Mouse (Mus musculus) embryonic fibroblast, embryonic 13.5 days (primary cell): ENCODE measurements at regions not wholly inside any gene's neighbourhood (a gene's known extent, or its start where the extent isn't known, plus 50 kb on each side); places are given as distances from the start of the nearest gene placed in this dataset.

ENCODE experiments used
- H3K27ac ChIP-seq: 2 replicates; pipeline ENCODE4 v1.5.1; 2012; ENCODE audit warnings: low read length, control low read depth, inconsistent platforms; ENCODE audit not compliant: insufficient read depth
- H3K4me1 ChIP-seq: 2 replicates; pipeline ENCODE4 v1.6.1; 2011; ENCODE audit warnings: low read length; ENCODE audit not compliant: control insufficient read depth, insufficient read depth
- H3K4me3 ChIP-seq: 2 replicates; pipeline ENCODE4 v1.5.1; 2011; ENCODE audit warnings: mild to moderate bottlenecking, control low read depth, low read length; ENCODE audit not compliant: insufficient read depth
- CTCF ChIP-seq: IDR thresholded peaks from 2 replicates; pipeline ENCODE4 v1.5.1; 2011; ENCODE audit warnings: mild to moderate bottlenecking, control low read depth, low read length, moderate library complexity, borderline replicate concordance; ENCODE audit not compliant: insufficient read depth
- POLR2A ChIP-seq: IDR thresholded peaks from 2 replicates; pipeline ENCODE4 v1.6.1; 2011; ENCODE audit warnings: low read depth, mild to moderate bottlenecking, control low read depth, low read length, moderate library complexity

DNA sequence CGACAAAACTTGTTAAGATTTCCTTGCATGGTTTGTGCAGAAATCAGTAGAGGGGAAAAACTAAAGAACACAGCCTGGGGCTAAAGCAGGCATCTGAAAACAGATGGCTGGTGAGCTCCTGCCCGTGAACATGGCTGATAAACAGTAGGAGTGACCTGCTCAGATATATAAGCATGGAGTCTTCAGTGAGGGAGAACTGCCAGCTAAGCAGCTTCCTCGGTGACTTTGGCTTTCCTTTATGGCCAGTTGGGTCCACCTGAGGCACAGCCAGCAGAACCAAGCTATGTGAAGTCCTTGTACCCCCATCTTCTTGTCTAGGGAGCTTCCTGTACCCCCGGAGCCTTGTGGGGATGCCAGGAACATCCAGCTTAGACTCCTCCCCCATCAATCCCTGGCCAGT is 139.8 kb upstream of the Gm10295 start:
- H3K27ac ChIP-seq = no peak overlapping the region
- no peaks in the 10 kb centered on the region for H3K4me1 ChIP-seq
- no peak overlapping the region for H3K4me3 ChIP-seq
- TF ChIP-seq CTCF = no peak
- no peak for TF ChIP-seq POLR2A

DNA sequence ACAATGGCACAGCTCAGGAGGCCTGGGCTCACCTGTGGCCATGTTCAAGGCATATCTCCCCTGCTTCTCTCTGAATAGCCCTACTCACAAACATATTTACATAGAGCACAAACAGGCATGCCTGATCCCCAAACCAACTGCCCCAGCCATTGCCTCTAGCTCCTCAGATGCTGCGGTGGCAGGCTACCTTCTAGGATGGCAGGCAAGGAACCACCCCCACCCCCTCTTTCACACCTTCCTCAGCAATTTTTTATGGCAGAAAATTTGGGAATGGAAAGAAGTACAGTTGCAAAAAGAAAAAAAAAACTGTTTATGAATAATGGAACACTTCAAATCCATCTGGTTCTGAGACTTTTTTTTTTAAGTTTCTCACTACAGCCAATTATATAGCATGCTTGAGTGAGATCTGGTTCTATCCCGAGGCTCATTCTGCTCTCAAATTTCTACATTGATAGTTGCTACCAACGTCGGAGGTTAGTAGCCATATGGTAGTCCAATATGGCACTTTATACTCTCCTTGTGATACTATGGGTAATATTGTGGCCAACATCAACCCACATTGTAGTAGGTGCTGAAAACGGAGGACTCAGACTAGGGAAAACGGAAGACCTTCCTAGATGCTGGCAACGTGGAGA is 136.8 kb upstream of the Gm10295 start:
- no peak overlapping the region for H3K27ac ChIP-seq
- TF ChIP-seq CTCF = no peak
- TF ChIP-seq POLR2A = no peak
- no peaks in the 10 kb centered on the region for H3K4me1 ChIP-seq
- no peak overlapping the region for H3K4me3 ChIP-seq

DNA sequence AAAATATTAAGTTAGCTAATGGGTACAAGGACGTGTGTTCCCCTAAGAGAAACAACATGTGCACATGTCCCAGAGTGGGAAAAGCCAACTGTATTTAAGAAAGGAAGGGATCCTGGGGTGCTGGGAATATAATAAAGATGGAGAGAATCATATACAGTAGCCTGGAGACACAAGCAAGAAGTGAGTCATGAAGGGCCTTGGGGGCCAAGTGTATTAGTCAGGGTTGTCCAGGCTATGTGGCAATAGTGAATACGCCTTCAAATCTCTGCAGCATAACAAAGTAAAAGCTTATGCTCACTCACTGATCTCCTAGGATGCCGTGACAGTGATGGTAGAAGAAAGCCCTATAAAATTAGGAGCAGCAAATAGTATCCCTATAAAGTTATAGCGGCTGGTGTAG is 124.1 kb upstream of the Gm10295 start:
- H3K4me1 ChIP-seq = no peaks in the 10 kb centered on the region
- no peak overlapping the region for H3K4me3 ChIP-seq
- TF ChIP-seq POLR2A (no peak), CTCF (no peak)
- H3K27ac ChIP-seq = no peak overlapping the region

DNA sequence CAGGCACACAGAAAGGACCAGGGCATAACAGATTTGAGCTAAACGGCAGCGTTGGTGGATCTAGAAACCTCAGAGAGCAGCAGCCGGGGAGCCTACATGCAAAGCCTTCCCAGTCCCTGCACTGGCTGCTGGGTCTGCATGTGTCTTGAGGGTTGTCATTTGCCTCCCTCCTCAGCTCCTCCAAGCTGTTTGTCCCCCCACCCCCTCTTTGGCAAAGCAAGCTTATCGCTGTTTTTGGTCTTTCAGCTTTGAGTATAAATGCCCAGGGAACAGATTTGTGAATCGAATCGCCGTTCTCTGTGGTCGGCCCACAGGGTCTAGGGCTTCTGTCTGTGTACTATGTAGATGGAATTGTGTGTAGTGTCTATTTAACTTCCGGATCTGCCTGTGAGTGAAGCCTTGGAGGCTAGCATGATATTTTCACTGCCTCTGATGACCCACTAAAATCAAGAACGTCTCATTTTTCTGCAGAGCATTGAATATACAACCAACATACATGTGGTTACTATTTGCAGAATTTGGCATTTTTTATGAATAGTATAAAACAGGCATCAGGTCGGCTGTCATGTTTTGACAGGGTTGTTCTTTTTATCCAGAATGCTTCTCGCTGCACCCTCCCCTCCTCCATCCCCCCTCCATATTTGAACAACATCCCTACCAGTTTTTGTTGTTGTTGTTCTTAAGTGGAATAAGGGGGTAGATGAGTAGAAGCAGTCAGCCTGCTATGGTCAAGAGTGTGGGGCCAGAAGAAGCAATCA is 121.3 kb upstream of the Gm10295 start:
- H3K4me1 ChIP-seq = no peaks in the 10 kb centered on the region
- TF ChIP-seq POLR2A (no peak), CTCF (no peak)
- no peak overlapping the region for H3K27ac ChIP-seq
- no peak overlapping the region for H3K4me3 ChIP-seq

DNA sequence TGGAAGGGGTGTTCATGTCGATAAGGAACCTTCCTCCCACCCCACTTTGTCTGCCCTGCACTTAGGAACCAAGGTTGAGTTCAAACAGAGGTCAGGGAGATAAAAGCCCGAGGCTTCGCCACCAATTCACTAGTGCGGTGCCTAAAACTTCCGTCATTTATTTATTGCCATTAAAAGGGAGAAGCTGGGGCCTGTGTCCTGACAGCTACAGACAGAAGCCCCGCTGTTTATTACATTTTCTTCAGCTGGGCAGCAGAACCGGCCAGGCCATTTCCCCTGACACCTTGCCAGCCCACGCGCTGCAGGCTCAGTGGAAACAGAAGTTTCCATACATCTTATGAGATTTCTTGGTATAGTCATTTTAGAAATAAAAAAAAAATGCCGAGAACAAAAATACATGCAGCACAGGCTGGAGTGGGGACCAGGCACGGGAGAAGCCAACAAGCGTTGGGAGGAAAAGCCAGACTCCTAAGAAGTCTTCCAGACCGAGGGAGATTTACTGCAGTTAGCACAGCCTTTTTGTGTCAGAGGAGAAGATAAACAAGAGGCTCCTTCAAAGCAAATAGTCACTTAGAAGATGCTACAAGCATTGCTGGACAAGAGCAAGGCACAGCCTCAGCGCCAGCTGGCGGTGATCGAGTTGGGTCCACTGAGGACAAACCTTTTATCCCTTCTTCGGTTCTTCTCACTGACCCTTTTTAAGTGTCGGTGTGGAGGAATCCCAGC is 120.5 kb upstream of the Gm10295 start:
- no peak for TF ChIP-seq CTCF
- no peak for TF ChIP-seq POLR2A
- H3K27ac ChIP-seq = no peak overlapping the region

DNA sequence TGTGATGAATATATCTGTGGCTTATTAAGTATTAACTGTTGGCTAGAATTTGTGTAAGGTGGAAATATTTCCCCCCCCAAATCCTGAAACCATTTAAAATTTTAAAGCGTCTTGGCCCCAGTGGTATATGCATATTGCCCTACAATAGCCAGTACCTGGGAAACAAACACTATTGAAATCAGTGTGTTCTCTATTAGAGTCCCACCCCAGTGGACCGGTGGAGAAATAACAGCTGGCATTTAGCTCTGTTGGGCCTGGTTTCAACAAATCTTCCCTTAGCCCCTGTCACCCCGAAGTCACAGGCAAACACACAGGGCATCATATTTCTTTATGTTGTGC is 120.0 kb upstream of the Gm10295 start:
- H3K4me3 ChIP-seq = no peak overlapping the region
- no peak for TF ChIP-seq CTCF
- no peak for TF ChIP-seq POLR2A
- H3K4me1 ChIP-seq = no peaks in the 10 kb centered on the region
- H3K27ac ChIP-seq = no peak overlapping the region

More for the DNA sequence above, 120.5 kb upstream of the Gm10295 start:
- Histone ChIP-seq H3K4me1 (no peaks in the 10 kb centered on the region), H3K4me3 (no peak overlapping the region)

DNA sequence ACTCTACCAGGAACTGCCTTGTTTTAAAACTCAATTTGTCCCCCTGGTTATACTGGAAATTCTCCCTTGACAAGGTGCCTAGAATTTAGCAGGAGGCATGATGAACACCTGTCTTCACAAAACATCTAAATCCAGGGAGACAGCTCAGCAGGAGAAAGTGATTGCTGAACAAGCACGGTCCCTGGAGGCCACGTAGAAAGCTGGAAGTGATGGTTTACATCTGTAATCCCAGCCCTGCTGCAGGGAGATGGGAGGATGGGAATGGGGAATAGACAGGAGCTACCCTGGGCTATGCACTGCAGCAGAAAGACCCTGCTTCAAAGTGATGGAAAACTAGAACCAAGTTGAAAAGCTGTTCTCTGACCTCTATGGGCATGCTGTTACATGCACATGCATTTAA is 119.1 kb upstream of the Gm10295 start:
- no peak overlapping the region for H3K4me3 ChIP-seq
- H3K27ac ChIP-seq = no peak overlapping the region
- no peak for TF ChIP-seq POLR2A
- no peak for TF ChIP-seq CTCF
- H3K4me1 ChIP-seq = no peaks in the 10 kb centered on the region

DNA sequence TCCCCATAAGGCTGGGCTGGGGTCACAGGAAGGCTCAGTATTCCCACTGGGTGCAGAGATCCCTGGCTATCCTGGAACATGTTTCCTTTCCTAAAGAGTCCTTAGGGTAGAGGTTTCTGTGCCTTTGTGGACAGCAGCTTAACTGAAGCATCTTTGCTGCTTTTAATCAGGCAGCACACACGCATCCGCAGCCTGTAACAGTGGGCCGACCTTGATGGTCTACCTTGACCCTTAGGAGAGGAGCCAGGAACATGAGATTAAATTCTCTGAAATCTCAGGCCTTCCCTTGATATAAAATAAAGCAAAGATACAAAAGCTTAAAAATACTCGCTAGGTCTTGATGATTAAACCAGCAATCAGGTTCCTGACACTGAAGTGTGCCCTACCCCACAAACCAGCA is 118.7 kb upstream of the Gm10295 start:
- Histone ChIP-seq H3K4me1 (no peaks in the 10 kb centered on the region), H3K27ac (no peak overlapping the region), H3K4me3 (no peak overlapping the region)
- TF ChIP-seq CTCF (no peak), POLR2A (no peak)

DNA sequence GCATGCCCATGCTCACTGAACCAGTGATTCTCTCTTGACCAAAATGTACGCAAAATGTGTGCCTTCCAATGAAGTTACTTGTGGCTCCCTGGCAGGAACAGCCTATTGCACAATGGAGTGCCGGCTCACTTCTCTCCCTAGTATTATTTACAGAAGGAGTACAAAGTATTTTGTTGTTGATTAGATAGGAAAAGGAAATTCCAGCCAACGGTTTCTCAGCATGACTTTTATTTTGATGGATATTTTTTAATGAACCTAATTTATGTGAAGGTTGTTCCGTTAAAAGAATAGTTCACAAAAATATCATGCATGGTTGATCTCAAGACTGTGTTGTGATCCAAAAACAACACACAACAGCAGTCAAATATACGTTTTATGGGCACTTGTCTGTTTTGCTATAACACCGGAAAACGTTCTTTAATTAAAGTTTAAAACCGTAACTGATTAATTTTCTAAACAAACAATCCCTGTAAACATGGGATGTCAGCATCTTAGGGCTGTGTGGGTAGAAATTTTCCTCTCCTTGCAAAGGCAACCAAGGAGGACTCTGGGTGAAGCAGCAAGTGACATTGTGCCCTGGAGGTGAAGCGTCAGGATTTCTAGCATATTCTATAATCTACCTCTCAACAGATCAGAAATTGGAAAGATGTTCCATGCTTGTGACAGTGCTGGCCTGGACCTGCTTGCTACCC is 116.3 kb upstream of the Gm10295 start:
- TF ChIP-seq CTCF (no peak), POLR2A (no peak)
- Histone ChIP-seq H3K27ac (no peak overlapping the region), H3K4me3 (no peak overlapping the region), H3K4me1 (no peaks in the 10 kb centered on the region)
